Mouse (Mus musculus) MEL (cell line): ENCODE measurements around the gene Gm2431.
"Not testable (repeated sequence)": the region's sequence is repeated elsewhere in the genome, so short reads cannot be mapped to it uniquely, and the experiment has no call there.

Experiments used
- CTCF ChIP-seq, 3 experiments: IDR thresholded peaks in 2 of 3; conservative IDR thresholded peaks in 1 of 3; 2 replicates each; pipeline ENCODE4 v1.5.1; 2011 to 2012; ENCODE audit warnings: low read length in 3 of 3, low read depth in 2 of 3, mild to moderate bottlenecking in 2 of 3, improper control_type of control experiment in 1 of 3, inconsistent platforms in 1 of 3, mixed read lengths in 1 of 3, moderate library complexity in 1 of 3; ENCODE audit not compliant: control insufficient read depth in 1 of 3, insufficient read depth in 1 of 3, poor library complexity in 1 of 3, severe bottlenecking in 1 of 3
- GATA1 ChIP-seq: IDR thresholded peaks from 2 replicates; pipeline ENCODE4 v1.6.1; 2011; ENCODE audit warnings: low read depth, low read length, improper control_type of control experiment
- MAX ChIP-seq: IDR thresholded peaks from 2 replicates; pipeline ENCODE4 v1.6.1; 2011; ENCODE audit warnings: low read length, improper control_type of control experiment
- POLR2A ChIP-seq, 2 experiments: IDR thresholded peaks; 2 replicates each; pipeline ENCODE4 v1.6.1; 2011 to 2012; ENCODE audit warnings: low read length in 2 of 2, mild to moderate bottlenecking in 2 of 2, control low read depth in 1 of 2, improper control_type of control experiment in 1 of 2, low read depth in 1 of 2, moderate library complexity in 1 of 2; ENCODE audit not compliant: control insufficient read depth in 1 of 2, insufficient read depth in 1 of 2, poor library complexity in 1 of 2
- USF1 ChIP-seq: IDR thresholded peaks from 2 replicates; pipeline ENCODE4 v1.6.1; 2014; ENCODE audit warnings: low read depth, mild to moderate bottlenecking, inconsistent platforms, low read length, improper control_type of control experiment, moderate library complexity
- USF2 ChIP-seq, 2 experiments: IDR thresholded peaks; 2 replicates each; pipeline ENCODE4 v1.6.1; 2011 to 2012; ENCODE audit warnings: improper control_type of control experiment in 2 of 2, low read length in 2 of 2, borderline replicate concordance in 1 of 2, inconsistent platforms in 1 of 2, low read depth in 1 of 2, mild to moderate bottlenecking in 1 of 2; ENCODE audit not compliant: insufficient read depth in 1 of 2

- not testable (repeated sequence) for TF ChIP-seq USF1; GATA1; USF2 (IDR thresholded peaks at IDR 0.05; ENCODE audit: borderline replicate concordance in 1 of 2, insufficient read depth in 1 of 2, low read depth in 1 of 2, low read length in 2 of 2); POLR2A (IDR thresholded peaks at IDR 0.05; ENCODE audit: control insufficient read depth in 1 of 2, insufficient read depth in 1 of 2, low read depth in 1 of 2, low read length in 2 of 2, poor library complexity in 1 of 2); MAX
- peak; percentile 50 to 68 (median 67) for TF ChIP-seq CTCF (IDR thresholded peaks at IDR 0.05 in 2 of 3, conservative IDR thresholded peaks at IDR 0.05 in 1 of 3; ENCODE audit: control insufficient read depth in 1 of 3, insufficient read depth in 1 of 3, low read depth in 2 of 3, low read length in 3 of 3, poor library complexity in 1 of 3, severe bottlenecking in 1 of 3)
Measured at GRCm38 (mm10) chr7:142278183-142278582, 20.0 kb upstream of the Gm2431 start.
